Mouse (Mus musculus): ENCODE data around the gene Abcc12.

- TF ChIP-seq GATA1 (IDR thresholded peaks at IDR 0.05; ENCODE audit: borderline replicate concordance, low read length): no peak
- TF ChIP-seq FLI1 (IDR thresholded peaks at IDR 0.05; ENCODE audit: low read length): no peak
Measured at GRCm38 (mm10) chr8:86514203-86514602, 66.3 kb downstream of the Abcc12 start.

All from megakaryocyte, embryonic 14.5 days (primary cell).